Mouse (Mus musculus) ES-Bruce4 (cell line): ENCODE measurements around the gene Ubxn4. TPM values are rescaled to one million over a fixed set of nuclear protein-coding genes. Genes with fewer than 3 reads are reported as not detected.
A peak's percentile ranks its signal among the peaks of the same experiment; 100 is the strongest.
"Not testable (repeated sequence)": the region's sequence is repeated elsewhere in the genome, so short reads cannot be mapped to it uniquely, and the experiment has no call there.

ENCODE experiments used
- H3K27ac ChIP-seq: 2 replicates; pipeline ENCODE4 v1.5.1; 2012; ENCODE audit warnings: low read length, inconsistent platforms; ENCODE audit not compliant: insufficient read depth
- H3K27me3 ChIP-seq: 2 replicates; pipeline ENCODE4 v1.6.1; 2012; ENCODE audit warnings: mild to moderate bottlenecking, low read length, inconsistent platforms; ENCODE audit not compliant: control insufficient read depth, poor library complexity, insufficient read depth, severe bottlenecking
- H3K36me3 ChIP-seq: 2 replicates; pipeline ENCODE4 v1.6.1; 2012; ENCODE audit warnings: inconsistent platforms, mild to moderate bottlenecking, low read length, moderate library complexity; ENCODE audit not compliant: control insufficient read depth, poor library complexity, insufficient read depth, severe bottlenecking
- H3K4me1 ChIP-seq: one replicate; pipeline ENCODE4 v1.8.1; 2011; ENCODE audit warnings: low read length; ENCODE audit not compliant: control insufficient read depth, insufficient read depth
- H3K4me3 ChIP-seq: 2 replicates; pipeline ENCODE4 v1.5.1; 2011; ENCODE audit warnings: low read depth, mild to moderate bottlenecking, low read length
- H3K9ac ChIP-seq: 2 replicates; pipeline ENCODE4 v1.6.1; 2012; ENCODE audit warnings: low read depth, mild to moderate bottlenecking, inconsistent platforms; ENCODE audit not compliant: poor library complexity, severe bottlenecking
- H3K9me3 ChIP-seq: replicated peaks from 2 replicates; pipeline ENCODE4 v1.6.1; 2012; ENCODE audit warnings: mild to moderate bottlenecking, low read length, inconsistent platforms; ENCODE audit not compliant: control insufficient read depth, poor library complexity, insufficient read depth, severe bottlenecking
- CTCF ChIP-seq: IDR thresholded peaks from one replicate; pipeline ENCODE4 v1.8.1; 2011; ENCODE audit warnings: low read depth, low read length
- EP300 ChIP-seq: IDR thresholded peaks from 2 replicates; pipeline ENCODE4 v1.6.1; 2011; ENCODE audit warnings: low read depth, low read length; ENCODE audit not compliant: insufficient read depth
- POLR2A ChIP-seq: IDR thresholded peaks from one replicate; pipeline ENCODE4 v1.8.1; 2011; ENCODE audit warnings: low read length; ENCODE audit not compliant: insufficient read depth
- polyA plus RNA-seq: library from polyadenylated mRNA; stranded (reverse); fragments of >200 nt; gene quantifications from 2 replicates; pipeline ENCODE4 v1.2.4, GENCODE M21; 2011; ENCODE audit warnings: low read depth; ENCODE audit not compliant: missing spikeins, insufficient read depth, insufficient read length

Ubxn4 gene
- polyA plus RNA-seq, 1 experiment, result 56.6 TPM

DNA sequence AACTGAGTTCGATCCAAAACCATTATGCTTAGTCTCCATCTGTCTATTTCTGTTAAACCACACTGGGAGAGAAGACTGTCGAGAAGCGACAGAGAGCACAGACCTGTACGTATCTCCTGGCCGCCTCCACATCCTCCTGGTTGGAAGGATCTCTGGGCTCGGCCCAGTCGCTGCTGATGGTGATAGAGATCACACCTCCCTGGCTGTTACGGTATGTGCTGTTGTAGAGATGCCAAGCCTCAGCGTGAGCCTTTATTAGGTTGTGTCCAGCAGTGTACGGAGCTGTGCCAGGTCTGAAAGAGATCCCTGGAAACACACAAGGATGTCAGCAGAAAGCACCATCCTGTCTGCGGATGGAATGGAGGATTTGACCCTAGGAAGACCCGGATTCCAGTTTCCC lies 49.8 kb downstream of the Ubxn4 start:
- Histone ChIP-seq H3K9me3 (no peaks in the 10 kb centered on the region), H3K4me3 (no peak overlapping the region), H3K36me3 (no peaks in the 10 kb centered on the region), H3K27ac (no peak overlapping the region), H3K9ac (no peak overlapping the region), H3K27me3 (no peaks in the 10 kb centered on the region), H3K4me1 (no peaks in the 10 kb centered on the region)
- no peak for TF ChIP-seq EP300
- TF ChIP-seq POLR2A, result no peak
- TF ChIP-seq CTCF, result no peak

DNA sequence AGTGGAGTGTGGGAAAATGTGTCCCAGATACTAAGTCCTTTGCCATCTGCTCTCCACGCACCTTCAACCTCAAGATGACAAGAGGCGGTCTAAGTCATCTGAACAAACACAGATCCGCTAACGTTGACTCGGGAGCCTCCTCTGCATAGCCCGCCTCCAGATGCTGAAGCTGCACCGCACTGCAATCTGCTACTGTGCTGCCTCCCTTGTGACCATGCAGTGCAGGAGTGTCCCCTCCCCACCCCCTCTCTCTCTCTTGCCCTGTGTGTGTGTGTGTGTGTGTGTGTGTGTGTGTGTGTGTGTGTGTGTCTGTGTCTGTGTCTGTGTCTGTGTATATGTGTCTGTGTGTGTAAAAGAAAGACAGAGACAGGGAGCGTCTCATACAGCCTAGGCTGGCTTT lies 51.5 kb downstream of the Ubxn4 start:
- H3K27ac ChIP-seq, result no peak overlapping the region
- no peak overlapping the region for H3K9ac ChIP-seq
- no peaks in the 10 kb centered on the region for H3K36me3 ChIP-seq
- H3K4me3 ChIP-seq, result no peak overlapping the region
- TF ChIP-seq POLR2A, result no peak
- TF ChIP-seq CTCF, result no peak
- TF ChIP-seq EP300, result no peak
- H3K9me3 ChIP-seq, result no peaks in the 10 kb centered on the region
- no peaks in the 10 kb centered on the region for H3K4me1 ChIP-seq
- no peaks in the 10 kb centered on the region for H3K27me3 ChIP-seq

DNA sequence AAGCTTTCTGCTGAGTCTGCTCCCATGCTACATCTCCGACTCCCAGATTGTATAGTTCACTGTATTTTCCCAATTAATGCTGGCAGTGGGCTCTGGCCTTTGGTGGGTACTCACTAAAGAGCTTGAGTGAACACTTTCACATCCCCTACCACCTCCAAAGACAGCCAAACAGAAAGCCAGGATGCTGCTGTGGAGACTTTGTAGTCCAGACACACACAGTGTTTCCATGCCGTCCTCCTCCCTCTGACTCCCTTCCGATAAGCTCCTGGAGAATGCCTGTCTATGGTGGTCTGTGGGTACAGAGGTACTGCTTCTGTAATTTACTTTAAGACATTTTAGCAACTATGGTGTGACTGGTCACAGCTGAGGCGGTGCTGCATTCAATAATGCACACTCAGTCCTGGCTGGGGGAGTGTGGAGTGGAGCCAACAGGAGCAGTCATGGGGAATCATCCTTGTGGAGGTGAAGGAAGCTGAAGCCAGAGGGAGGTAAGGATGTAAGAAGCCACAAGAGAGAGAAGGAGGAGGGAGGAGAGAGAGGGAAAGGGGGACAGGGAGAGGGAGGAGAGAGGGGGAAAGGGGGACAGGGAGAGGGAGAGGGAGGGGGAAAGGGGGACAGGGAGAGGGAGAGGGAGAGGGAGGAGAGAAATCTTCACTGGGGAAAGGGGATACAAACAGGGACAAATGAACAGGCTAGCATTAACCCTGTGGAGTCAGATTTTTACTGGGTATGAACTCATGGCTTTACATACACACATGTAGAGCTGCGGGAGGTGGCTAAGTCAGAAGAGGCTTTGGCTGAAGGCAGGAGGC lies 52.2 kb downstream of the Ubxn4 start:
- H3K4me3 ChIP-seq, result no peak overlapping the region
- H3K27ac ChIP-seq, result no peak overlapping the region
- no peaks in the 10 kb centered on the region for H3K9me3 ChIP-seq
- H3K36me3 ChIP-seq, result no peaks in the 10 kb centered on the region
- no peaks in the 10 kb centered on the region for H3K27me3 ChIP-seq
- TF ChIP-seq POLR2A (no peak), CTCF (no peak), EP300 (no peak)
- H3K4me1 ChIP-seq, result no peaks in the 10 kb centered on the region
- H3K9ac ChIP-seq, result no peak overlapping the region

DNA sequence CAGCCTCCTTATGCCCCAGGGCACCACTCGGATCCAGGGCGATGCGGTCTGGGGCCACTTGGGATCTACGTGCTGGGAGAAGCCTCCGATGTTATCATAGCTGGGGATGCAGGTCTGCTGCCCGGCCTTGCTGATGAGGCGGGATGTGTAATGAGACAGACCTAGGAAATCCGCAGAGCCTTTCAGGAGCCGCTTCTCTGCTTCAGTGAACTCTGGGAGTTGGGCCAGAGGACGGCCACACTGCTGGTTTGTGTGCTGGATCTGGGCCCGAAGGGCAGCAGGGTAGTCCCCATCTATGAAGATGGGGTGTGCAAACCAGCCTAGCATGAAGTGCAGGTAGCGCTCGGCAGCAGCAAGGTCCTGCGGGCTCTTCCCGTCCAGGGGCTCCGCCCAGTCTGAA lies 60.1 kb downstream of the Ubxn4 start:
- Histone ChIP-seq H3K36me3 (no peaks in the 10 kb centered on the region), H3K4me1 (no peaks in the 10 kb centered on the region), H3K9ac (no peak overlapping the region), H3K27me3 (no peaks in the 10 kb centered on the region), H3K4me3 (peak overlapping the region; percentile 38), H3K27ac (no peak overlapping the region), H3K9me3 (no peaks in the 10 kb centered on the region)
- no peak for TF ChIP-seq CTCF
- no peak for TF ChIP-seq POLR2A
- TF ChIP-seq EP300, result no peak

DNA sequence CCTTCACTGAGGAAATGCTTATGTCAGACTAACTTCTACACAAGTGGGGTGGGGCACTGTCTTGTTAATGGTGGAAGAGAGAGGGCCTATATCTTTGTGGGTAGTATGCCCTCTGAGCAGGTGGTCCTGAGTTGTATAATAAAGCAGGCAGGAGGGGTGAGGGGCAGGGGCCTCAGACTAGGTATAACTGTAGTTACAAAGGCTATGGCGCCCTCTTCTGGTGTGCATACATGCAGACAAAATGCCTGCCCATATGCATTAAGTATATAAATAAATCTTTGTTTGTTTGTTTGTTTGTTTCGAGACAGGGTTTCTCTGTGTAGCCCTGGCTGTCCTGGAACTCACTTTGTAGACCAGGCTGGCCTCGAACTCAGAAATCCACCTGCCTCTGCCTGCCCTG lies 65.3 kb downstream of the Ubxn4 start:
- Histone ChIP-seq H3K27ac (no peak overlapping the region), H3K27me3 (no peaks in the 10 kb centered on the region), H3K4me3 (no peak overlapping the region), H3K9ac (no peak overlapping the region), H3K9me3 (no peaks in the 10 kb centered on the region), H3K4me1 (no peaks in the 10 kb centered on the region), H3K36me3 (no peaks in the 10 kb centered on the region)
- TF ChIP-seq CTCF (peak; percentile 17), EP300 (no peak), POLR2A (no peak)

- Histone ChIP-seq H3K9ac (no peak overlapping the region), H3K36me3 (no peaks in the 10 kb centered on the region), H3K4me1 (no peaks in the 10 kb centered on the region), H3K9me3 (no peaks in the 10 kb centered on the region), H3K4me3 (no peak overlapping the region), H3K27ac (no peak overlapping the region), H3K27me3 (no peaks in the 10 kb centered on the region)
- TF ChIP-seq CTCF, result no peak
Measured at GRCm38 (mm10) chr1:128314665-128315064, 70.9 kb downstream of the Ubxn4 start.

DNA sequence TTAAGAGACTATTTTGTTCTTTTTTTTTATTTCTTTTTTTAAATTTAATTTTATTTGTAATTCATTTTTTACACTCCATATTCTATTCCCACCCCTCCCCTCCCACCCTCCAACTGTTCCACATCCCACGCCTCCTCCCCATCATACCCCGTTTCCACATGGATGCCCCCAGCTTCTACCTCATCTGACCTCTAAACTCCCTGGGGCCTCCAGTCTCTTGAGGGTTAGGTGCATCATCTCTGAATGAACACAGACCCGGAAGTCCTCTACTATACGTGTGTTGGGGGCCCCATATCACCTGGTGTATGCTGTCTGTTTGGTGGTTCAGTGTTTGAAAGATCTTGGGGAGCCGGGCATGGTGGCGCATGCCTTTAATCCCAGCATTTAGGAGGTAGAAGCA lies 75.5 kb downstream of the Ubxn4 start:
- not testable (repeated sequence) for H3K9me3 ChIP-seq, H3K9ac ChIP-seq, H3K27ac ChIP-seq, H3K4me3 ChIP-seq, H3K4me1 ChIP-seq, H3K36me3 ChIP-seq, H3K27me3 ChIP-seq
